Mouse (Mus musculus) liver, postnatal 0 days (tissue): Measurements from ENCODE around the gene Hist2h4.
A peak's percentile ranks its signal among the peaks of the same experiment; 100 is the strongest.

Source experiments
- CTCF ChIP-seq: sonication (generic); IDR thresholded peaks from 2 replicates; pipeline ENCODE4 v1.5.1; 2016; ENCODE audit warnings: antibody characterized with exemption, low read depth
- EP300 ChIP-seq: IDR thresholded peaks from 2 replicates; pipeline ENCODE4 v1.6.1; 2016; ENCODE audit warnings: antibody characterized with exemption, low read depth, mild to moderate bottlenecking

DNA sequence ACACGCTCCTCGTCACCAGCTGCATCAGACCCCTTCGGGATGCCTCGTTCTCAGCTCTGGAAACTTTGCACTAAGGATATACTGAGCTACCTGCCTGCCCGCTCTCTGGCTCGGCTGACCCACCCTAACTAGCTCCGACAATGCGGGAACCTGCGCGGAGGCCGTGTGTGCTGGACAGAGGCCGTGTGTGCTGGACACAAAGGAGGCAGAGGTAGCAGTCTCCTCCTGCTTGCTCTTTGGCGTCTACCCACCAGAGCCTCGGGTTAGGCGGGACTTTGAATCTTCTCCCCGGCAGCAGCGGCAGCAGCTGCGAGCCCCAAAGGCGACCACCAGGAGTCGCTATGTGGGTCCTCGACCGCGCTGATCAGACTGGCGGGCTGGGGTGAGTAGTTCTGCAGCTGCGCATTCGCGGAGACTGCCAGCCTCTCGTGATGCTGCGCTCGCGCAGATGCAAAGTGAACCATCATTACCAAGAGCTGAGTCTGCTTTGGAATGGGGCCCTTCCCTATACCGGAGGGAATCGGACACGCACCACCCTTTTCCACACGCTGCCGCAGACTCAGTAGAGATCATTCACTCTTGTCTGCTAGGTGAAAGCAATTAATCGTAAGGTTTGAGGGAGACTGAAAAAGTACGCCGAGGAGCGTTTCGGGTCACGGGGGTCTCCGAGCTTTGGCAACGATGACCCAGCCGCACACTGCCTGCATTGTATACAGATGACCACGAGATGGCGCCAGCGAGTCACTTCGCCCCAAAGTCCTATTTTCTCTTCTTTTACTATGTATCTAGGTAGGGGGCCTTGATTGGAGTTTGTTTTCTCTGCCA lies 14.9 kb upstream of the Hist2h4 start:
- TF ChIP-seq CTCF (peak; percentile 91), EP300 (no peak)
